Mouse (Mus musculus): Measurements from ENCODE around the gene Ccdc159. TPM values are rescaled to one million over a fixed set of nuclear protein-coding genes. Genes with fewer than 3 reads are reported as not detected.

The Ccdc159 gene
- polyA plus RNA-seq, 1 experiment from 2014 or later = 3.5 TPM

DNA sequence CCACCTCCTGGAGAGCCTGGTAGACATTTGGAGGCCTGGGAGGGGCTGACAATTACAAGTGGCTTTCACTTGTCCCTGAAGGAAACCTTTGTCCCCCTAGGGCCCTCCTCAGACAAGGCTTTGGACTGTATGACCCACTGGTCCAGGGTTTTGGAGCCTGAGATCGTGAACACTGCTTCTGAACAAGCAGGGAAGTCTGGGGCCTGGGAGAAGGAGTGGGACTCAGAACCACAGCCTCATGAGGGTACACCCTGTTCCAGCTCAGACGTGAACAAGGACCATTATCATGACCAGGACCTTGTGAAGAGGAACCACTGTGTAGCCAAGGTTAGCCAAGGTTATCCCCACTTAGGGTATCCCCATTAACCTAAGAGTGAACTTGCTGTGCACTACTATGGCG, 1.9 kb downstream of the Ccdc159 start:
- no peak for ATAC-seq
- Histone ChIP-seq H3K27me3 (replicated peaks; ENCODE audit: control insufficient read depth, insufficient read depth, low read length) (no peaks in the 10 kb centered on the region), H3K36me3 (ENCODE audit: control insufficient read depth, insufficient read depth, low read length) (peaks cover 3% of the 10 kb centered on the region; the same call in 1 of the 2 replicates), H3K4me2 (ENCODE audit: low read depth, low read length) (no peak overlapping the region), H3K27ac (ENCODE audit: low read length) (no peak overlapping the region), H3K9me3 (ENCODE audit: control insufficient read depth, low read length) (no peaks in the 10 kb centered on the region), H3K9ac (ENCODE audit: low read depth, low read length) (no peak overlapping the region), H3K4me1 (ENCODE audit: control insufficient read depth, insufficient read depth, low read length) (peaks cover 8% of the 10 kb centered on the region), H3K4me3 (ENCODE audit: low read length) (no peak overlapping the region)
- WGBS = 77% methylated on average over 3 of the region's 3 CpGs

DNA sequence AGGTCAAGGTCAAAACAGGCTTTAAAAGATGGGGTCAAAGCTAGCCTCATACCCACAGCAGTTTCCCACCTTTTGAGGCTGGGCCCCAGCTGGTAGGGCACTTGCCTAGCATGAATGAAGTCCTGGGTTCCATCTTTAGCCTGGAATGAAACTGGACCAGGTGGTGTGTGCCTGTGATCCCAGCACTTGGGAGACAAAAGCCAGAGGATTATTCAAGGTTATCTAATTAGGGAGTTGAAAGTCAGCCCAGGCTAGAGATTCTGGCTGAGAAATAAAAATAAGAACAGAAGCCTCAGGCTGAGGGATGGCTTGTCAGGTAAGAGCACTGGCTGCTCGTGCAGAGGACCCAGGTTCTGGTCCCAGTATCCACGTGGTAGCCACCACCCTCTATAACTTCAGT, 4.7 kb downstream of the Ccdc159 start:
- Histone ChIP-seq H3K36me3 (ENCODE audit: control insufficient read depth, insufficient read depth, low read length) (no peaks in the 10 kb centered on the region), H3K27me3 (replicated peaks; ENCODE audit: control insufficient read depth, insufficient read depth, low read length) (no peaks in the 10 kb centered on the region), H3K9me3 (ENCODE audit: control insufficient read depth, low read length) (no peaks in the 10 kb centered on the region), H3K4me2 (ENCODE audit: low read depth, low read length) (no peak overlapping the region), H3K4me1 (ENCODE audit: control insufficient read depth, insufficient read depth, low read length) (peaks cover 5% of the 10 kb centered on the region; the same call in 1 of the 2 replicates), H3K9ac (ENCODE audit: low read depth, low read length) (no peak overlapping the region), H3K4me3 (ENCODE audit: low read length) (no peak overlapping the region), H3K27ac (ENCODE audit: low read length) (no peak overlapping the region)
- ATAC-seq = no peak
- WGBS = 59% methylated on average over 2 of the region's 2 CpGs

DNA sequence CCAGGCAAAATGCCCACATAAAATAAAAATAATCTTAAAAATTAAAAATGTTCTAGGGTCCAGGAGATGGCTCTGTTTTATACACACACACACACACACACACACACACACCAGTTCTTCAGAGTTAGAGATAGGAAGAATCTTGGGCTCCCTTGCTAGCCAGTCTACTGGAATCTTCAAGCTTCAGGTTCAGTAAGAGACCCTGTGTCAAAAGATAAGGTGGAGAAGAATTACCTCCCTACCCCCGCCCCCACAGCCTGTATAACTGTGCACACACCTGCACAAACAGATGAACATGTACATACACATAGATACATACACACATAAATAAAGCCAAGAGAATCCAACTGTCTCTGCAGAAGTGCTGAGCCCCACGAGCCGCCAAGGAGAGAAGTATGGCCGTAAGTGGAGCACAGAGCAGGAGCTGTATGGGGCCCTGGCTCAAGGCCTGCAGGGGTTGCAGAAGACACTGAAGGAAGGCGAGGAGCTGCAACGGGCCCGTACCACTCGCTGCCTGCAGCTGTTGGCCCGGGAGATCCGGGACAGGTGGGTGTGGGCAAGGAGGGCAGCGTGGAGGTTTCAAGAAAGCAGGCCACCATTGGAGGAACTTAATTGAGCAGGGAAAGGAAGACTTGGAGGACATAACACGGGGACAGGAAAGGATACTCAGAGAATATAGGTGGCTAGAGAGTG, 5.3 kb downstream of the Ccdc159 start:
- H3K4me1 ChIP-seq (ENCODE audit: control insufficient read depth, insufficient read depth, low read length) = peaks cover 5% of the 10 kb centered on the region; the same call in 1 of the 2 replicates
- H3K36me3 ChIP-seq (ENCODE audit: control insufficient read depth, insufficient read depth, low read length) = no peaks in the 10 kb centered on the region
- no peak for ATAC-seq
- no peak overlapping the region for H3K9ac ChIP-seq (ENCODE audit: low read depth, low read length)
- 55% methylated on average over 12 of the region's 12 CpGs for whole genome bisulfite sequencing
- H3K27ac ChIP-seq (ENCODE audit: low read length) = no peak overlapping the region
- H3K4me3 ChIP-seq (ENCODE audit: low read length) = no peak overlapping the region
- no peaks in the 10 kb centered on the region for H3K27me3 ChIP-seq (replicated peaks; ENCODE audit: control insufficient read depth, insufficient read depth, low read length)
- no peaks in the 10 kb centered on the region for H3K9me3 ChIP-seq (ENCODE audit: control insufficient read depth, low read length)
- no peak overlapping the region for H3K4me2 ChIP-seq (ENCODE audit: low read depth, low read length)

DNA sequence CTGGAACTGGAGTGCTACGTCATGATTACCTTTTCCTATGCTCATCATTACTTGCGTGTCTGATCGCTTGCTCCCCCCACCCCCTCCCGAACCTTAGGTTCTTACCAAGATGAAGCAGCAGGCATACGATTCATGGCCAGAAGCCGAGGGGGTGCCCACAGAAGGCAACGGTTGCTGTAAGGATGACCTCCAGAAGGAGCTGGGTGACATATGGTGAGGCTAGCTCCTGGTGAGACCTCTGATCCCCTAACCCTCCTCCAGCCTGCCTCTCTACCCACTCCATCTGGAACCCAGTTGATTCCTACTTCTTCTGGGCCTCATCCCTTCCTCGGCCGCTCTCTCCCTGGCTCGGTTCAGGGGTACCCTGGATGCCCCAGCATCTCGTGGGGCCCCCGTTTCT, 6.8 kb downstream of the Ccdc159 start:
- ATAC-seq = no peak
- no peaks in the 10 kb centered on the region for H3K36me3 ChIP-seq (ENCODE audit: control insufficient read depth, insufficient read depth, low read length)
- H3K4me1 ChIP-seq (ENCODE audit: control insufficient read depth, insufficient read depth, low read length) = peaks cover 5% of the 10 kb centered on the region; the same call in 1 of the 2 replicates
- no peaks in the 10 kb centered on the region for H3K27me3 ChIP-seq (replicated peaks; ENCODE audit: control insufficient read depth, insufficient read depth, low read length)
- 93% methylated on average over 12 of the region's 12 CpGs for WGBS
- no peak overlapping the region for H3K27ac ChIP-seq (ENCODE audit: low read length)
- H3K9me3 ChIP-seq (ENCODE audit: control insufficient read depth, low read length) = no peaks in the 10 kb centered on the region
- H3K4me3 ChIP-seq (ENCODE audit: low read length) = no peak overlapping the region
- no peak overlapping the region for H3K9ac ChIP-seq (ENCODE audit: low read depth, low read length)
- no peak overlapping the region for H3K4me2 ChIP-seq (ENCODE audit: low read depth, low read length)

DNA sequence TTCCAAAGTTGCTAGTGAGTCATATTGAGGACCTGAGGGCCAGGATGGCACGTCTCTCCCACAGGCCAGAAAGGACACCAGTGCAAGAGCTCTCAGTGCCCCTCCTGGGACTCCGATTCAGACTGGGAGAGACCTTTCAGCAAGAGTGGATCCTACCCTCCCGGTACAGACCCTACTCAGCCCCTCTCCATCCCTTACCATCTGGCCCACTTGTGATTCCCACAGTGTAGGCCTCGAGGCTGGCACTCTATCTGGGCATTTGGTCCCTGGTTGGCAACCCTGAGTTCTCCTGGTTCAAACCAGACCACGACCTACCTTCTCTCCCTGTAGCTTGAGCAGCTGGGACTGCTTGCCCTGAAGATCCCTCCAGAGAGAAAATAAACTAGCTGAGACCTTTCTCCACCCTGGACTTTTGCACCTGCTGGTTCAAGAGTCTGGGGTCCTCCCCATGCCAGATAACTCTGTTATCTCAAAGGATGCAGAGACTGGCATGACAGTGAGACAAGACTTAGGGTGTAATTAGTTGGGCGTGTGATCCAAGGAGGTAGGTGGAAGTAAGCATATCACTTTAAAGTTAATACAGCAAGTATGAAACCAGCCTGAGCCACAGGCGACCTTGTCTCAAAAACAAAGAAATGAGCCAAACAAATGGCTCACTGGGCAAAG, 8.3 kb downstream of the Ccdc159 start:
- ATAC-seq = no peak
- Histone ChIP-seq H3K9ac (ENCODE audit: low read depth, low read length) (no peak overlapping the region), H3K4me1 (ENCODE audit: control insufficient read depth, insufficient read depth, low read length) (peaks cover 5% of the 10 kb centered on the region; the same call in 1 of the 2 replicates), H3K4me3 (ENCODE audit: low read length) (no peak overlapping the region), H3K9me3 (ENCODE audit: control insufficient read depth, low read length) (no peaks in the 10 kb centered on the region), H3K36me3 (ENCODE audit: control insufficient read depth, insufficient read depth, low read length) (no peaks in the 10 kb centered on the region), H3K27ac (ENCODE audit: low read length) (no peak overlapping the region), H3K27me3 (replicated peaks; ENCODE audit: control insufficient read depth, insufficient read depth, low read length) (no peaks in the 10 kb centered on the region), H3K4me2 (ENCODE audit: low read depth, low read length) (no peak overlapping the region)
- 86% methylated on average over 7 of the region's 7 CpGs for WGBS

DNA sequence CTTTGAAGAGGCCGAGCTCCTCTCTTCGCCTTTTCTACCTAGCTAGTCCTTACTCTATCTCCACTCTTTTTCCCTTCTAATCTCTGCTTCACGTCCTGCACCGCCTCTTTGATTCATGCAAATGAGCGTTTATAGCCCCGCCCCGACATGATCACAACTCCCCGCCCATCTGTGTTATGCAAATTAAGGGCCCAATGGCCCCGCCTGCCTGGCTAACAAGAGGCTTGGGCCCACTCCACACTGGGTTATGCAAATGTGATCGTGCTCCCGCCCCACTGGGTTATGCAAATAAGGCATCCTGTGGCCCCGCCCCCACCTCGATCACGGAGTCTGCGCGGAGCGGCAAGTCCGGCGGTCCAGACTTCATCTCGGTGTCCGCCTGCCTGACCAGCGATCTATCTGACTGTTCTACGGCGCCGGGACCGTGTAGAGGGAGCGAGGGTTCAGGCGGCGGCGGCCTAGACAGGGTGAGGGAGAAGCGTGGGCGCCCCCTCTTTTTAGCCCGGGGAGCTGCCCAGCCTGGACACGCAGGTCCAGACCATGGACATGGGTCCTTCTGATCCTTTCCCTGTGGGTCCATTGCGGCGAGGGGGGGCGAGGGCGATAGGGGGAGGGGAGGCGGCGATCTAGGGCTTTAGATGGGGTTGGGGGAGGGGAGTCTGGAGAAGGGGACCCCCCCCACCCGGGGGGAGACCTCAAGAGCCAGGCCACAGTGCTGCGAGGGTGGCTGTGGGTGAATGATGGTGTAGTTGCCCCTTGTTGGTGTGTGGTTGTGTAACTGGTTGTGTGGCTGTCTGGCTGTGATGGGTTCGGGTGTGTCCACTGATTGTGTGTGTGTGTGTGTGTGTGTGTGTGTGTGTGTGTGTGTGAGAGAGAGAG, 9.7 kb downstream of the Ccdc159 start, which contains the start of gene Plppr2:
TSS of gene Plppr2 (plus strand) at position 342 of the 879 bp plus-strand sequence.
- Histone ChIP-seq H3K27ac (ENCODE audit: low read length) (0 out of 2 replicates have a peak within 1 kb of the TSS, but pooled peaks have one; percentile 29), H3K4me2 (ENCODE audit: low read depth, low read length) (peak within 1 kb of the TSS; percentile 74), H3K9me3 (ENCODE audit: control insufficient read depth, low read length) (no peaks in the 10 kb centered on the region), H3K36me3 (ENCODE audit: control insufficient read depth, insufficient read depth, low read length) (no peaks in the 10 kb centered on the region), H3K27me3 (replicated peaks; ENCODE audit: control insufficient read depth, insufficient read depth, low read length) (no peaks in the 10 kb centered on the region), H3K9ac (ENCODE audit: low read depth, low read length) (peak within 1 kb of the TSS; percentile 63), H3K4me1 (ENCODE audit: control insufficient read depth, insufficient read depth, low read length) (peaks cover 5% of the 10 kb centered on the region; the same call in 1 of the 2 replicates), H3K4me3 (ENCODE audit: low read length) (peak within 1 kb of the TSS; percentile 53)
- ATAC-seq = peak; percentile 99
- WGBS = 1% methylated on average over 42 of the region's 43 CpGs

DNA sequence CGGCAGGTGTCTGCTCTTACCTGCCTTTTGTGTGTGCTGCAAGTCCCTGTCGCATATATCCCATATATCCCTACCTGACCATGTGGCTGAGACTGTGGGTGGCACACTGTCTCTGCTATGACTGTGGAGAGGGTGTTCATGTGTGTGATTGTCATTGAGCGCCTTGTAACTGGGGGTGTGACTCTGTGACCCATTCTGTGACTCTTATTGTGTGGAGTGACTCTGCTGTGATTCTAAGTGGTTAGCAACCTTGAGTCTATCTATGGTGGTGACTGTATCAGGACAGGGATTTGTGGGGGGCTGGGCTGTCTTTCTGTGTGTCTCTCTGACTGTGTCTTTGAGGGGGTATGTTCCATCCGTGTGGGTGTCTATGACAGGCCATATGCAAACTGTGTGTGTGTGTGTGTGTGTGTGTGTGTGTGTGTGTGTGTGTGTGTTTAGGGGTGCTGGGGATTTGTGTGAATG, 10.5 kb downstream of the Ccdc159 start:
- no peak for ATAC-seq
- Histone ChIP-seq H3K4me1 (ENCODE audit: control insufficient read depth, insufficient read depth, low read length) (peaks cover 5% of the 10 kb centered on the region; the same call in 1 of the 2 replicates), H3K4me3 (ENCODE audit: low read length) (peak overlapping the region; percentile 53; the same call in 1 of the 2 replicates), H3K4me2 (ENCODE audit: low read depth, low read length) (no peak overlapping the region), H3K9me3 (ENCODE audit: control insufficient read depth, low read length) (no peaks in the 10 kb centered on the region), H3K27me3 (replicated peaks; ENCODE audit: control insufficient read depth, insufficient read depth, low read length) (no peaks in the 10 kb centered on the region), H3K36me3 (ENCODE audit: control insufficient read depth, insufficient read depth, low read length) (no peaks in the 10 kb centered on the region), H3K9ac (ENCODE audit: low read depth, low read length) (no peak overlapping the region), H3K27ac (ENCODE audit: low read length) (no peak overlapping the region)
- 80% methylated on average over 4 of the region's 4 CpGs for WGBS

DNA sequence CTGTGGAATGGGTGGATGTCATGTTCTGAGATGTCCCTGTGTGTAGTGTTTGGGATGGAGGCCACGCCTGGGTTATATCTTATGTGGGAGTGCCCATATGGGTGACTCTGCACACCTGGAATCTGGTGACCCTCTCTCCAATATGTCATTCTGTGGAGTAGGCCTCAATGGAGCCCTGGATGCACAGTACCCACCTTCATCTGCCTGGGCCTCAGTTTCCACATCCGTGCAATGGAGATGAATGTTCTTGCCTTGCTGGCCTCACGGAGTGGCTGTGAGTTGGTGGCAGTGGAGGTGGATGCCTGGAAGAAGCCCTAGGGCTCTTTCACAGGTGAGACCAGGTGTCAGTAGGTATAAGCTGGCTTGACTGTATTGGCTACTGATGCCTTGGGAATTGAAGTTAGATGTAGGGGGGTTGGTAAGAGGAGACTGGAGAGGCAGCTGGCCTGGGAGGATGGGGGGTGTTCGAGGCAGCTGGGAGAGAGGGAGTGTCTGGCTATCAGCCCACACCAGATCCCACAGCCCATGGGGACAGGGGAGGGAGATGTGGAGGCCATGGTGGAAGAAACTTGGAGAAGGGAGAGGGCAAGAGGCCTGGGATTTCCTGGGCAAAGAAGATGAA, 11.1 kb downstream of the Ccdc159 start:
- Histone ChIP-seq H3K27me3 (replicated peaks; ENCODE audit: control insufficient read depth, insufficient read depth, low read length) (no peaks in the 10 kb centered on the region), H3K4me1 (ENCODE audit: control insufficient read depth, insufficient read depth, low read length) (peaks cover 5% of the 10 kb centered on the region; the same call in 1 of the 2 replicates), H3K4me3 (ENCODE audit: low read length) (no peak overlapping the region), H3K4me2 (ENCODE audit: low read depth, low read length) (no peak overlapping the region), H3K36me3 (ENCODE audit: control insufficient read depth, insufficient read depth, low read length) (no peaks in the 10 kb centered on the region), H3K27ac (ENCODE audit: low read length) (no peak overlapping the region), H3K9ac (ENCODE audit: low read depth, low read length) (no peak overlapping the region), H3K9me3 (ENCODE audit: control insufficient read depth, low read length) (no peaks in the 10 kb centered on the region)
- no peak for ATAC-seq
- WGBS = 79% methylated on average over 4 of the region's 4 CpGs

All from intestine, embryonic 16.5 days (tissue).